19 mouse cellular contexts compared by ENCODE assay signal in genomic region chr1:108577793-108578192, GRCm38 (mm10).
DNase-seq lines count a peak whose midpoint lies in the region; ATAC-seq and TF ChIP-seq lines count a peak whose summit lies in the region.
"Had no signal": no experiment of that assay in that cellular context is flagged by ENCODE, and none has a peak within 500 bp of the region (broad histone marks: within the 10 kb centered on the region; RNA-seq: fewer than 3 reads in every experiment).

No protein-coding gene starts in this region.

- no peaks in the 10 kb centered on the region for H3K27me3 ChIP-seq in hindbrain, embryonic 11.5 days (ENCODE audit: control insufficient read depth, insufficient read depth, low read length)
- no peaks in the 10 kb centered on the region for H3K27me3 ChIP-seq in hindbrain, embryonic 13.5 days
- H3K27me3 ChIP-seq in forebrain, embryonic 14.5 days (replicated peaks; ENCODE audit: control insufficient read depth, insufficient read depth, low read length): no peaks in the 10 kb centered on the region
- H3K27me3 ChIP-seq in midbrain, embryonic 12.5 days: no peaks in the 10 kb centered on the region
- H3K27me3 ChIP-seq in lung, postnatal 0 days (replicated peaks; ENCODE audit: insufficient read depth, low read length): no peaks in the 10 kb centered on the region
- H3K27me3 ChIP-seq: CH12.LX; embryonic facial prominence, embryonic 15.5 days; neural tube, embryonic 12.5 days; stomach, embryonic 15.5 days had no signal

- H3K4me2 ChIP-seq in hindbrain, embryonic 11.5 days (replicated peaks; ENCODE audit: low read depth, low read length): no peak overlapping the region
- no peak overlapping the region for H3K4me2 ChIP-seq in hindbrain, embryonic 13.5 days
- H3K4me2 ChIP-seq in forebrain, embryonic 14.5 days (ENCODE audit: low read length): no peak overlapping the region
- H3K4me2 ChIP-seq in midbrain, embryonic 12.5 days (replicated peaks): no peak overlapping the region
- H3K4me2 ChIP-seq in lung, postnatal 0 days (replicated peaks; ENCODE audit: low read depth, low read length): no peak overlapping the region
- H3K4me2 ChIP-seq: embryonic facial prominence, embryonic 15.5 days; neural tube, embryonic 12.5 days; stomach, embryonic 15.5 days had no signal

- H3K36me3 ChIP-seq in hindbrain, embryonic 11.5 days (ENCODE audit: control insufficient read depth, insufficient read depth, low read length): no peaks in the 10 kb centered on the region
- no peaks in the 10 kb centered on the region for H3K36me3 ChIP-seq in hindbrain, embryonic 13.5 days
- no peaks in the 10 kb centered on the region for H3K36me3 ChIP-seq in forebrain, embryonic 14.5 days (ENCODE audit: control insufficient read depth, insufficient read depth, low read length)
- no peaks in the 10 kb centered on the region for H3K36me3 ChIP-seq in midbrain, embryonic 12.5 days
- H3K36me3 ChIP-seq in lung, postnatal 0 days (ENCODE audit: insufficient read depth, low read length): no peaks in the 10 kb centered on the region
- H3K36me3 ChIP-seq: embryonic facial prominence, embryonic 15.5 days; heart, embryonic 10.5 days; neural tube, embryonic 12.5 days; stomach, embryonic 15.5 days had no signal

- no peaks in the 10 kb centered on the region for H3K9me3 ChIP-seq in hindbrain, embryonic 11.5 days (ENCODE audit: control insufficient read depth, low read length)
- H3K9me3 ChIP-seq in hindbrain, embryonic 13.5 days: no peaks in the 10 kb centered on the region
- no peaks in the 10 kb centered on the region for H3K9me3 ChIP-seq in forebrain, embryonic 14.5 days (replicated peaks; ENCODE audit: control insufficient read depth, low read length)
- H3K9me3 ChIP-seq in midbrain, embryonic 12.5 days: no peaks in the 10 kb centered on the region
- no peaks in the 10 kb centered on the region for H3K9me3 ChIP-seq in lung, postnatal 0 days (ENCODE audit: low read length)
- H3K9me3 ChIP-seq: embryonic facial prominence, embryonic 15.5 days; heart, embryonic 10.5 days; neural tube, embryonic 12.5 days; stomach, embryonic 15.5 days had no signal

- DNase-seq in hindbrain, embryonic 11.5 days (ENCODE audit: low spot score): peak; percentile 1
- DNase-seq in forebrain, embryonic 14.5 days (ENCODE audit: low spot score): peak; percentile 59
- DNase-seq in retina, postnatal 1 day: peak; percentile 54
- DNase-seq in lung, postnatal 0 days (ENCODE audit: low spot score): no peak
- DNase-seq in ovary, adult 18-20 months (ENCODE audit: low spot score): no peak
- DNase-seq: adrenal gland, postnatal 36 days; cerebellum, adult 8-10 months; kidney, adult 18-20 months; right cerebral cortex, postnatal 14 days; thymus, adult 18-20 months had no signal

- ATAC-seq in hindbrain, embryonic 11.5 days (ENCODE audit: low FRiP score): no peak
- ATAC-seq in hindbrain, embryonic 13.5 days (ENCODE audit: low FRiP score): no peak
- peak; percentile 92 for ATAC-seq in forebrain, embryonic 14.5 days
- peak; percentile 74 for ATAC-seq in midbrain, embryonic 12.5 days (ENCODE audit: low FRiP score, low read depth)
- no peak for ATAC-seq in lung, postnatal 0 days

- no peak for TF ChIP-seq EP300 in lung, postnatal 0 days (IDR thresholded peaks at IDR 0.05)

- H3K4me3 ChIP-seq in hindbrain, embryonic 11.5 days (ENCODE audit: low read depth, low read length): no peak overlapping the region
- no peak overlapping the region for H3K4me3 ChIP-seq in hindbrain, embryonic 13.5 days
- no peak overlapping the region for H3K4me3 ChIP-seq in forebrain, embryonic 14.5 days (ENCODE audit: low read depth, low read length)
- H3K4me3 ChIP-seq in midbrain, embryonic 12.5 days: no peak overlapping the region
- no peak overlapping the region for H3K4me3 ChIP-seq in lung, postnatal 0 days (ENCODE audit: low read depth, low read length)
- H3K4me3 ChIP-seq: embryonic facial prominence, embryonic 15.5 days; heart, embryonic 10.5 days; neural tube, embryonic 12.5 days; stomach, embryonic 15.5 days had no signal

- H3K27ac ChIP-seq in hindbrain, embryonic 11.5 days (ENCODE audit: low read depth, low read length): no peak overlapping the region
- no peak overlapping the region for H3K27ac ChIP-seq in hindbrain, embryonic 13.5 days
- H3K27ac ChIP-seq in forebrain, embryonic 14.5 days (ENCODE audit: low read depth, low read length): no peak overlapping the region
- no peak overlapping the region for H3K27ac ChIP-seq in midbrain, embryonic 12.5 days (replicated peaks)
- H3K27ac ChIP-seq in lung, postnatal 0 days (ENCODE audit: low read length): no peak overlapping the region
- H3K27ac ChIP-seq: embryonic facial prominence, embryonic 15.5 days; heart, embryonic 10.5 days; kidney, postnatal 0 days; liver, embryonic 14.5 days; neural tube, embryonic 12.5 days; stomach, embryonic 15.5 days had no signal

- no peak overlapping the region for H3K9ac ChIP-seq in hindbrain, embryonic 11.5 days (ENCODE audit: low read depth, low read length)
- H3K9ac ChIP-seq in hindbrain, embryonic 13.5 days: no peak overlapping the region
- H3K9ac ChIP-seq in forebrain, embryonic 14.5 days (ENCODE audit: low read length): no peak overlapping the region
- H3K9ac ChIP-seq in midbrain, embryonic 12.5 days (replicated peaks): no peak overlapping the region
- no peak overlapping the region for H3K9ac ChIP-seq in lung, postnatal 0 days (replicated peaks; ENCODE audit: low read depth)
- H3K9ac ChIP-seq: embryonic facial prominence, embryonic 15.5 days; liver, embryonic 14.5 days; neural tube, embryonic 12.5 days; stomach, embryonic 15.5 days had no signal

- no peaks in the 10 kb centered on the region for H3K4me1 ChIP-seq in hindbrain, embryonic 11.5 days (replicated peaks; ENCODE audit: control insufficient read depth, insufficient read depth, low read length)
- H3K4me1 ChIP-seq in hindbrain, embryonic 13.5 days (replicated peaks): no peaks in the 10 kb centered on the region
- no peaks in the 10 kb centered on the region for H3K4me1 ChIP-seq in forebrain, embryonic 14.5 days (ENCODE audit: control insufficient read depth, insufficient read depth, low read length)
- no peaks in the 10 kb centered on the region for H3K4me1 ChIP-seq in midbrain, embryonic 12.5 days
- no peaks in the 10 kb centered on the region for H3K4me1 ChIP-seq in lung, postnatal 0 days (ENCODE audit: insufficient read depth, low read depth, low read length)
- H3K4me1 ChIP-seq: embryonic facial prominence, embryonic 15.5 days; heart, embryonic 10.5 days; neural tube, embryonic 12.5 days; stomach, embryonic 15.5 days had no signal

- no peak for TF ChIP-seq CTCF in lung, postnatal 0 days (IDR thresholded peaks at IDR 0.05)

- 84% methylated on average over 3 of the region's 3 CpGs for WGBS in hindbrain, embryonic 11.5 days
- WGBS in hindbrain, embryonic 13.5 days: 80% methylated on average over 3 of the region's 3 CpGs
- WGBS in forebrain, embryonic 14.5 days: 36% methylated on average over 3 of the region's 3 CpGs
- 84% methylated on average over 3 of the region's 3 CpGs for WGBS in midbrain, embryonic 12.5 days
- 81% methylated on average over 3 of the region's 3 CpGs for WGBS in lung, postnatal 0 days

Comparison
In these comparisons a context has a peak if more than half of its experiments do, and no peak if none do; other contexts are left out.
1. ATAC-seq: peak in forebrain, embryonic 14.5 days (single experiment) and midbrain, embryonic 12.5 days (single experiment); none in hindbrain, embryonic 11.5 days (single experiment), hindbrain, embryonic 13.5 days (single experiment) and lung, postnatal 0 days (single experiment).
2. DNase-seq: peak in hindbrain, embryonic 11.5 days (single experiment), forebrain, embryonic 14.5 days (single experiment) and retina, postnatal 1 day (single experiment); none in lung, postnatal 0 days (single experiment) and ovary, adult 18-20 months (single experiment).